Mouse (Mus musculus): ENCODE results near the gene Orai1. TPM values are rescaled to one million over a fixed set of nuclear protein-coding genes. Genes with fewer than 3 reads are reported as not detected.

Gene Orai1
- total RNA-seq, 1 experiment: 20.0 TPM

DNA sequence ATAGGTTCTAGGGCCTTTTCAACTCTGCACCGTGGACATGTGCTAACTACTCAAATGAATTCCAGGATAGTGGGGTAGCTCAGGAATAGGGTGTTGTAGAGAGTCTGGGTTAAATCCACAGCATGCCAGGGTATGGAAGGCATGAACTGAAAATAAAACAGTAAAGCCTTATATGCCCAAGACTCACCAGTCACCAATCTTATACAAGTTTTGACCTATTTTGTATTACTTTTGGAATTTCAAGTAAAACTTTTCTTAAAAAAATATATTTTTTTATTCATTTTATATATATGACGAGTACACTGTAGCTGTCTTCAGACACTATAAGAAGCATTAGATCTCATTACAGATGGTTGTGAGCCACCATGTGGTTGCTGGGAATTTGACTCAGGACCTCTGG is 21.1 kb upstream of the Orai1 start:
- Histone ChIP-seq H3K27ac (ENCODE audit: insufficient read depth, low read depth, low read length, poor library complexity, severe bottlenecking) (no peak overlapping the region; the same call in 1 of the 2 replicates), H3K4me3 (ENCODE audit: insufficient read depth in 1 of 2, low read depth in 1 of 2, low read length in 2 of 2, poor library complexity in 1 of 2, severe bottlenecking in 1 of 2) (no peak overlapping the region), H3K9ac (ENCODE audit: insufficient read depth, low read depth, low read length, poor library complexity, severe bottlenecking) (no peak overlapping the region), H3K36me3 (ENCODE audit: control insufficient read depth, insufficient read depth, low read length, poor library complexity, severe bottlenecking) (peaks cover 3% of the 10 kb centered on the region), H3K9me3 (ENCODE audit: control insufficient read depth, insufficient read depth, low read depth, low read length) (no peaks in the 10 kb centered on the region), H3K4me1 (ENCODE audit: control insufficient read depth in 2 of 2, insufficient read depth in 2 of 2, low read length in 2 of 2, poor library complexity in 1 of 2) (peaks cover 10 to 15% of the 10 kb centered on the region in 2 experiments)
- DNase-seq (ENCODE audit: low read depth, low spot score): no peak
- in situ Hi-C loops (cut with MboI; ENCODE audit: low sequenced_read_pairs in 2 of 2, unreplicated experiment in 2 of 2): no loop called here
- TF ChIP-seq ZNF384 (IDR thresholded peaks at IDR 0.05; ENCODE audit: low read depth, low read length): no peak
- TF ChIP-seq MAFK (IDR thresholded peaks at IDR 0.05; ENCODE audit: insufficient read depth, low read depth, low read length): no peak
- no peak for TF ChIP-seq HCFC1 (IDR thresholded peaks at IDR 0.05; ENCODE audit: borderline replicate concordance, insufficient read depth, low read length)
- TF ChIP-seq CHD2 (IDR thresholded peaks at IDR 0.05; ENCODE audit: low read depth, low read length): no peak
- no peak for TF ChIP-seq ZC3H11A (IDR thresholded peaks at IDR 0.05; ENCODE audit: borderline replicate concordance, low read depth, low read length)

DNA sequence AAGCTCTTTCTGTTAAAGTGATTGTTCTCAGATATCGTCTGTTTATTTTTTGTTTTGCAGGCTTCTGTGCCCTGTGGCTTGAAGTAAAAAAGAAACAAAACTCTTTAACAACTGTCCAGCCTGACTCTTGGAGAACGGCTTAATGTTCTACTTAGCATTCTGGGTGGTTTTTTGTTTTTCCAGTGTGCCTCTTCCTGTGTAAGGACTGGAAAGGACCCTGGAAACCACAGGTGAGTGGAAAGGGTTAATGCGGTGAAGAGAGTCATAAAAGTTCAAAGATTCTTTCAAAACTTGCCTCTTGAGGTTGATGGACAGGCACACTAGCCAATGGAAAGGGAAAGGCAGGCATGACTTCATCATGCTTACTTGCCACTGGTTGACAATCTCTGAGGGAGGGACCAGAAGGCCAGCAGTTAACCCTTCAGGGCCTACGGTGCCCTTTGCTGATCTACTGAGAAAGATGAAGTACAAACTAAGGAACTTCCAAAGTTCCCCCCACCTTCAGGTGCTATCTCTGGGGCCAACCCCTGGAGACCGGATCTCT is 20.5 kb upstream of the Orai1 start:
- Histone ChIP-seq H3K27ac (ENCODE audit: insufficient read depth, low read depth, low read length, poor library complexity, severe bottlenecking) (peak overlapping the region; percentile 92; the same call in 1 of the 2 replicates), H3K36me3 (ENCODE audit: control insufficient read depth, insufficient read depth, low read length, poor library complexity, severe bottlenecking) (peaks cover 3% of the 10 kb centered on the region), H3K4me1 (ENCODE audit: control insufficient read depth in 2 of 2, insufficient read depth in 2 of 2, low read length in 2 of 2, poor library complexity in 1 of 2) (peaks cover 10 to 15% of the 10 kb centered on the region in 2 experiments), H3K9ac (ENCODE audit: insufficient read depth, low read depth, low read length, poor library complexity, severe bottlenecking) (no peak overlapping the region; the same call in 1 of the 2 replicates), H3K4me3 (ENCODE audit: insufficient read depth in 1 of 2, low read depth in 1 of 2, low read length in 2 of 2, poor library complexity in 1 of 2, severe bottlenecking in 1 of 2) (peak overlapping the region in 1 of 2 experiments; percentile 25; a peak in 3 of 4 replicates), H3K9me3 (ENCODE audit: control insufficient read depth, insufficient read depth, low read depth, low read length) (no peaks in the 10 kb centered on the region)
- in situ Hi-C loops (cut with MboI; ENCODE audit: low sequenced_read_pairs in 2 of 2, unreplicated experiment in 2 of 2): no loop called here
- peak; percentile 99 for DNase-seq (ENCODE audit: low read depth, low spot score)
- TF ChIP-seq ZC3H11A (IDR thresholded peaks at IDR 0.05; ENCODE audit: borderline replicate concordance, low read depth, low read length) (no peak), HCFC1 (IDR thresholded peaks at IDR 0.05; ENCODE audit: borderline replicate concordance, insufficient read depth, low read length) (no peak), CHD2 (IDR thresholded peaks at IDR 0.05; ENCODE audit: low read depth, low read length) (peak; percentile 96)

DNA sequence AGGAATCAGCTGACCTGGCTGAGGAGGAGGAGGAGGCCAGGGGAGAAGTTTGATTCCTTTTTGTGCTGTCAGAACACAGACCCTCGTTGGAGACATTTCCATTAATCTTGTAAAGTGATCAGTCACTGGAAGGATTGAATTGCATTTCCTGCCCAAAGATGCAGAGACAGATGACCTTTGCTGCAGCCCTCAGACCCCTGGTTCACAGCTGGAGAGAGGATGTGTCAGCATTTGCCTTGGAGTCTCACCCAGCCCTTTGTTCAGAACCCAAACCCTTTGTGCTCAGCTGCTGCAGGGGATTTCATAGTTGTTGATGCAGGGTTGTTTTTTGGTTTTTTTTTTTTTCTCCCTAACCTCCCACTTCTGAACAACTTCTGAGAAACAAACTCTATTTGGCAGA is 20.0 kb upstream of the Orai1 start:
- Histone ChIP-seq H3K9ac (ENCODE audit: insufficient read depth, low read depth, low read length, poor library complexity, severe bottlenecking) (no peak overlapping the region), H3K4me1 (ENCODE audit: control insufficient read depth in 2 of 2, insufficient read depth in 2 of 2, low read length in 2 of 2, poor library complexity in 1 of 2) (peaks cover 10 to 15% of the 10 kb centered on the region in 2 experiments), H3K36me3 (ENCODE audit: control insufficient read depth, insufficient read depth, low read length, poor library complexity, severe bottlenecking) (peaks cover 3% of the 10 kb centered on the region), H3K9me3 (ENCODE audit: control insufficient read depth, insufficient read depth, low read depth, low read length) (no peaks in the 10 kb centered on the region), H3K4me3 (ENCODE audit: insufficient read depth in 1 of 2, low read depth in 1 of 2, low read length in 2 of 2, poor library complexity in 1 of 2, severe bottlenecking in 1 of 2) (peak overlapping the region in 1 of 2 experiments; percentile 25; a peak in 3 of 4 replicates), H3K27ac (ENCODE audit: insufficient read depth, low read depth, low read length, poor library complexity, severe bottlenecking) (peak overlapping the region; percentile 92; the same call in 1 of the 2 replicates)
- in situ Hi-C loops (cut with MboI; ENCODE audit: low sequenced_read_pairs in 2 of 2, unreplicated experiment in 2 of 2): no loop called here
- DNase-seq (ENCODE audit: low read depth, low spot score): no peak
- no peak for TF ChIP-seq ZC3H11A (IDR thresholded peaks at IDR 0.05; ENCODE audit: borderline replicate concordance, low read depth, low read length)
- TF ChIP-seq HCFC1 (IDR thresholded peaks at IDR 0.05; ENCODE audit: borderline replicate concordance, insufficient read depth, low read length): no peak
- peak; percentile 83 for TF ChIP-seq ZNF384 (IDR thresholded peaks at IDR 0.05; ENCODE audit: low read depth, low read length)
- peak; percentile 71 for TF ChIP-seq MAFK (IDR thresholded peaks at IDR 0.05; ENCODE audit: insufficient read depth, low read depth, low read length)
- TF ChIP-seq CHD2 (IDR thresholded peaks at IDR 0.05; ENCODE audit: low read depth, low read length): no peak

DNA sequence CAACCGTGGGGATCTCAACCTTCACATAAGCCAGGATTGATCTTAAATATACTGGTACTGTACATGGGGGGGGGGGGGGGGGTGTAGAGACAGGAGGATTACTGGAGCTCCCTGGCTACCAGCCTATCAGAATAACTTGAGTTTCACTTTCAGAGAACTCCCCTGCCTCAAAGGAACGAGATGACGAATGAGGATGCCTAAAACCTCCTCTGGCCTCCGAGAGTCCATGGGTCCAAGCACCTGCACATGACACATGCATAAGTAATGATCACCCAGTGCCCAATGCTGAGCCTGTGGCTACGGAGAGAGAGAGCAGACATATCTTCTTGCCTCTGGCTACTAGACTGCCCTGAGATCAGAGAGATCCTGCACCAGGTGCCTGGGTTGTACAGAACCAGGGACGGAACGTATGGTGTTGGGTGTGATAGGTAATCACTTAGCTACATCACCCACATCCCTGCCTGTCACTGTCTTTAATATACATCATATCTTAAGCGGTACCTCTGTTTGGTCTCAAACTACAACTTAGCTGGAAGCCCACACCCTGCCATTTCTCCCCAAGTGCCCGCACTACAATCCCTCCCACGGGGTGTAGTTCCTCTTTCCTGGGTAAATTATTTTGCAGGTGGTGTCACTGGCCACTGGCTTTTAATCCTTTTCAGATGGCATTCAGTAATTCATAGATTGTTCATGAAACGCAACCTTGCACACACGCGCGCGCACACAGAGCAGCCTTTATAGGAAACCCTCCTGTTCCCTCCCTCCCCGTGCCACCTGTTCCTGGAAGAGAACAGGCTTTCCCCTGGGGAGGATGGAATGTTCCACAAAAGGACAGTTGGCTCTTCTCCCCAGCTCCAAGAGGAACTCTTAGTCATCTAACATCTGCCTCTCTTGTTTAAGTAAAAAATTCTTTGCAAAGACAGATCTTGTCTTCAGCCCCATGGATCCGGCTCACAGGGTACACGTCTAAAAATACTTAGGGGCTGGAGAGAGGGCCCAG is 17.4 kb upstream of the Orai1 start:
- peaks cover 3% of the 10 kb centered on the region for H3K36me3 ChIP-seq (ENCODE audit: control insufficient read depth, insufficient read depth, low read length, poor library complexity, severe bottlenecking)
- H3K4me1 ChIP-seq (ENCODE audit: control insufficient read depth in 2 of 2, insufficient read depth in 2 of 2, low read length in 2 of 2, poor library complexity in 1 of 2): peaks cover 9 to 17% of the 10 kb centered on the region in 2 experiments
- TF ChIP-seq HCFC1 (IDR thresholded peaks at IDR 0.05; ENCODE audit: borderline replicate concordance, insufficient read depth, low read length): no peak
- TF ChIP-seq ZNF384 (IDR thresholded peaks at IDR 0.05; ENCODE audit: low read depth, low read length): no peak
- TF ChIP-seq CHD2 (IDR thresholded peaks at IDR 0.05; ENCODE audit: low read depth, low read length): no peak
- TF ChIP-seq ZC3H11A (IDR thresholded peaks at IDR 0.05; ENCODE audit: borderline replicate concordance, low read depth, low read length): no peak
- TF ChIP-seq MAFK (IDR thresholded peaks at IDR 0.05; ENCODE audit: insufficient read depth, low read depth, low read length): no peak
- DNase-seq (ENCODE audit: low read depth, low spot score): no peak
- H3K27ac ChIP-seq (ENCODE audit: insufficient read depth, low read depth, low read length, poor library complexity, severe bottlenecking): no peak overlapping the region
- H3K9ac ChIP-seq (ENCODE audit: insufficient read depth, low read depth, low read length, poor library complexity, severe bottlenecking): no peak overlapping the region
- H3K4me3 ChIP-seq (ENCODE audit: insufficient read depth in 1 of 2, low read depth in 1 of 2, low read length in 2 of 2, poor library complexity in 1 of 2, severe bottlenecking in 1 of 2): no peak overlapping the region
- no peaks in the 10 kb centered on the region for H3K9me3 ChIP-seq (ENCODE audit: control insufficient read depth, insufficient read depth, low read depth, low read length)
- in situ Hi-C loops (cut with MboI; ENCODE audit: low sequenced_read_pairs in 2 of 2, unreplicated experiment in 2 of 2): no loop called here

Data from ES-E14 (cell line).